Mouse (Mus musculus) WW6 (cell line): ENCODE measurements around the gene Atp6v0b.

Source experiments
- DNase-seq: peaks from one replicate; pipeline ENCODE4 v3.0.0-alpha.2; 2013; ENCODE audit warnings: low read depth, low spot score

Atp6v0b gene

GRCm38 (mm10) chr4:117836204-117836767, 50.8 kb downstream of the Atp6v0b start:
- DNase-seq = peak; percentile 69

DNA sequence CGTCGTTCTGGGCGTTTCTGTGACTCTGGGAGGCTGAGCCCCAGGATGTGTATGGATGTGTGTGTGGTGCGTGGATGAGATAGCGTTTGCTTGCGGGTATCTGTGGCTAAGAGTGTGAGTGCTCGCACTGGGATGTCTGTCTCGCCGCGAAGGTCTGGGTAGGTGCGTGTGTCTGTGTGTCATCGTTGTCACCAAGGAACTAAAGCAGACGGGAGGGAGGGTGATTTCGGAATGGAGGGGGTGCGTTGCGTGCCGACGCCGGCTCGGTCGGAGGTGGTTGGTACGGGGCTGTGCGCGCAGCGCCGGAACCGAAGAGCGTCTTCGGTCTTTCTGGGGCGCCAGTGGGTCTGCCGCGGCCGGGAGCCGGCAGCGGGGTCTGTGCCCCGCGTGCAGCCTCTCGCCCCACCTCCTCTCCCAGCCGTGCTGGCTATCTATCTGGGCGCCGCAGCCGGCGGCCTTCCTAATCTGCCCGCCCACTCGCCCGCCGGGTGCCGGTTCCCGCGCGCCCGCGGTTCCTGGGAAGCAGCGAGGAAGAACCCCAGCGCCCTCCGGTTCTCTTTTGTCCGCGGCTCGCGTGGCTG, 51.5 kb downstream of the Atp6v0b start:
- peak; percentile 39 for DNase-seq

DNA sequence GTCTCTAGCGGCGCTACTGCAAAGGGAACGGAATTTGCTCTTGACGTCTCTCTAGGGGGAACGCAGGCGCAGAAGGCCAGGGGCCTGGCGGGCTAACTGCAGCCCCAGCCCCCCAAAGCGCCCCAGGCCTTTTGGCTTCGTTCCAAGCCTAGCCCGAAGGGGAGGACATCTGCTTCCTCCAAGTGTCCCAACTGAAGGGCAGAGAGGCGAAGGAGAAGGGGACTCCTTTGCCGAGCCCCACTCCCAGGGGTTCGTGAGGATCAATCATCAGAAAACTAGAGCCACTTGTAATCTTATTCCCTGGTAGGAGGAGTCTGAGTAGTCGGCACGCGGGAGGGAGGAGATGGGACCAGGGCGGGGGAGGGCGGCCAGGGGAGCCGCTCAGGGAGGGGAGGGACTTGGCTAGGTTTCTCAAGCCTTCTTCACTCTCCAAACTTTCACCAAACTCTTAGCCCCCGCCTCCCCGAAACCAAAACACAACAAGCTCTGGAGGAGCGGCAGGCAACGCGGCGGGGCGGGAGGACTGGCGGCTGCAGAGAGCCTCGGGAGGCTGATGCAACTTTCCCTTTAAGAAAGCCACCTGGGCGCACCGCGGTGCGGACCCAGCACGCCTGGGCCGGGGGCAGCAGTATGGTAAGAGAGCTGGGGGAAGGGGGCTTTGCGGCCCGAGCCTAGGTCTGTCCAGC, 52.1 kb downstream of the Atp6v0b start:
- peak; percentile 46 for DNase-seq

GRCm38 (mm10) chr4:117834457-117834844, 52.7 kb downstream of the Atp6v0b start, which contains the start of gene Slc6a9:
TSS of gene Slc6a9 (plus strand) at chr4:117834506.
- no peak for DNase-seq
